Mouse (Mus musculus): ENCODE data around the gene 1600014C10Rik.

Gene 1600014C10Rik

DNA sequence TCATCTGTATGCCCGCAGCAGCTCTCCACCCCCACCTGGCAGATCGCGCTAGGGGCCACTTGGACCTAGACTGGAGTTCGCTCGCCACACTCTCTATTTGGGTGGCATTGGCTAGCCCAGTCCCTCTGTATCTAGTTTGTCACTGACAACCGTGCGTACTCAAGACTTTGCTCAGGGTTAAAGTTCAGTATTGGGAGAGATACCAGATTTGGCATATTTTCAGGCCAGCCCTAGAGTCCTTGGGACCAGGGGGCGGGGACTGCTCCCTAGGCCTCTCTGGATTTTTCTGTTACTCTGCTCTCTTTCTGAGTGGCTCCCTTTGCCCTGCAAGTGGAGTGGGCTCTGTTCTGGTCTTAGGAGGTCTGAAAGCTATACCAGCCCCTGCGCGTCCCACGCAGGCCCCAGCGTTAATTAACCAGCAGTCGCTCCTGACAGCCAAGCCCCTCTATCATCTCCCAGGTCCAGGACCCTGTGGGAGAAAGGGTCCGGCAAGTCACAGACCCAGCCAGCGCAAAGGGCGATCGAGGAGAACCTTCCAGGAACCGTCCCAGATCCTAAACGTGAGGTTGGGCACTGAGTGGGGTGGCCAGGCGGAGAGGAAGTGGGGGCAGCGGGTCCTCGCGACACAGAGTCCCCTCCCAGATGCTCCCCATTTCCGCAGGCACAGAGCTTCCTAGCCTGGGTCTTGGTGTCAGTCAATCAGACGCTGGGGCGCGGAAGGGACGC, at the start of gene 1600014C10Rik:
Gene 1600014C10Rik (plus strand): TSS at position 256 of the 726 bp plus-strand sequence.
- in situ Hi-C loops (cut with MboI, MseI): no loop called here

DNA sequence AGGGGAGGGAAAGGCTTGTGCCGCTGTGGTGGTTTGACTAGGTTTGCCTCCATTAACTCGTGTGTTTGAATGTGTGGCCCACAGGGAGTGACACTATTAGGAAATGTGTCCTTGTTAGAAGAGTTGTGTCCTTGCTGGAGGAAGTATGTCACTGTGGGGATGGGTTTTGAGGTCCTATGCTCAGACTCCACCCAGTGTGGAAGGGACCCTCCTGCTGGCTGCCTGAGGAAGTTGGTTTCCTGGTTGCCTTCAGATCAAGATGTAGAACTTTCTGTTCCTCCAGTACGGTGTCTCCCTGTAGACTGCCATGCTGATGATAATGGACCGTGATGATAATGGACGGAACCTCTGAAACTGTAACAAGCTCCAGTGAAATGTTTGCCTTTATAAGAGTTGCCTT, 48.5 kb upstream of the 1600014C10Rik start:
- in situ Hi-C loops (cut with MboI, MseI): no loop called here

DNA sequence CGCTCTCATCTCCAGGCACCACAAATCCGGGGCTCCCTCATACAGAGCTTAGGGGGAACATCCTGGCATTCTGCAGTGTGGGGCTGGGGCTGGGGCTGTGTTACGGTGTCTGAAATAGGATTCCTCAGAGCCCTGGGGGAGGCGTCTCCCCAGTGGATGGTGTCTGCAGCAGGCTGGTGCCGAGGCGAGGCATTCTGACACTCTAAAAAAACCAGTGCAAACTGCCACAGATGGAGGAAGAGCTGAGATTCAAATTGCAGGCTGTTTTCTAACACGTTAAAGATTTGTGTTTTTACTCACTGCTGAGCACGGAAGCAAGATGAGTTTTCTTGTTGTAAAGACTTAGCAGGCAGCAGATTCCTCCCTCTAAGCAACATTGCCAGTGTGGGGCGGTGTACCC, 42.7 kb upstream of the 1600014C10Rik start:
- in situ Hi-C loops (cut with MboI, MseI): loop anchor here (5.0 kb wide), 1 partner anchor 78 kb away; no protein-coding TSS in a partner anchor

DNA sequence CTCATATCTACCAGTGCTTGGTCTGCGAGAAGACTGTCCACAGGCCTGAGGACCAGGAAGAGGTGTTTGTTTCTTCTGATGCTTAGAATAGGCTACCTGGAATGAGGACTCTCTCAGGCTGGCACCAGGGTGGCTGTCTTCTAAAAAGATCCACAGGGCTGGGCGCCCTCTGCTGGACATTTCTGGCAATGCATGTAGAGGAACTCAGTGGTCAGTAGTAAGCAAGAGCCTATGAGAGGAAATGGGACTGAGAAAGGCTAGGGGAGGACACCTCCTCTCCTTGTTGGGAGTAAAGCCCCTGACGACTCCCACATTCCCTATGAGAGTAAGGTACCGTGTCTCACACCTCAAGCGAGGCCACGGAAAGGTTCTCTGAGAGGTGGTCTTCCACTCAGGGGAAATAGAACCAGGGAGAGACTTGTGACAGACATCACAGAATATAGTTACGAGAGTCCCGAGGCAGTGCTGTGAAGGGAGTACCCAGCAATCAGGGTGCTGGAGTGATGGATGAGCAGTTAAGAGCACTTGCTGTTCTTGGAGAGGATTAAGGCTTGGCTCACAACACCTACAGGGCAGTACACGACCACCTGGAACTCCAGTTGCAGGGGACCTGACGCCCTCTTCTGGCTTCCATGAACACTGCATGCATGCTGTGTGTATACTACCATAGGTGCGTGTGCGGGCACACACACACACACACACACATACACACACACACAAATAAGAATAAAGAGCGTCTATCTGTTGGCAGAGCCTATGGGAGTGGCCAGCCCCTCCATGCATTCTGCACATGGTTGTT, 41.1 kb upstream of the 1600014C10Rik start:
- in situ Hi-C loops (cut with MboI, MseI): loop anchor here (5.0 kb wide), 1 partner anchor 80 kb away; no protein-coding TSS in a partner anchor

DNA sequence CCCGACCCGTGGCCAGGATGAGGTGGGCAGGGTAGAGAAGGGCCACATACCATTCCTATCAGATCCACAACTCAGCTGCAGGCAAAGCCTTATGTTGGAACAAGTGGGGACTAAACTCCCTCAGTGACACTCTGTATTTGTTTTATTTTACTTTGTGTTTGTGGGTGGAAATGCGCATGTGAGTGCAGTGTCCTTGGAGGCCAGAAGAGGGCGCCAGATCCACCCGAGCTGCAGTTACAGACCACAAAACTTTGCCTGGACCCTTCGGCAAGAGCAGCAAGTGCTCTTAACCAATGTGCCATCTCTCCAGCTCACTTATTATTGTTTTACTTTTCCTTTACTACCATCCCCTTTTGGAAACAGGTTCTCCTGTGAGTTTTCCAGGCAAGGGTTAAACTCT, 35.5 kb upstream of the 1600014C10Rik start:
- in situ Hi-C loops (cut with MboI, MseI): no loop called here

DNA sequence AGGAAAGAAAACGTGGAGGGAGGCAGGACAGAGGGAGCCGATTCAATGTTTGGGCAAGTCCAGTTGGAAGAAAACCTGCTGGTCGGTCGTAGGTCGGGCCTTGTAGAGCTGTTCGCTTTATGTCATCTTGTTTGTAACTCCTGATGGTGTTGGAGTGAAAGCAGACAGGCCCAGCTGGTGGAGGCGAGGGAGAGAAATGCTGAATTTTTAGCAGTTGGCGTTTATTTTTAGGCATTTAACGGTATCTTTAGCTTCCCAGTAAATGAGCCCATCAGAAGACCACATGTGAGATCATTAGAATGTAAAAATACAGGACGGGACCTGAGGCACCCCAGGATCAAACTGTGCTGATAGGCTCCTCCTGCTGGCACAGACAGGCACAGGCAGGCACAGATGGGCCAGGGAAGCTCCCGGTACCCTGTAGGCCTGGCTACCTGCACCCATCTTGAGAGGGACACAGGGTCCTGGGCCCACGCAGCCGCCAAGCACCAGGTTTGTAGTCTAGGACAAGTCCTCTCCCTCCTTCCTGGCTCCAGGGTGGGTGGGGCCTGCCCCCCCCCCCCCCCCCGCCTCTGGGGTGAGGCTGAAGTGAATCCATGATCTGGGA, 31.2 kb upstream of the 1600014C10Rik start:
- in situ Hi-C loops (cut with MboI, MseI): no loop called here

DNA sequence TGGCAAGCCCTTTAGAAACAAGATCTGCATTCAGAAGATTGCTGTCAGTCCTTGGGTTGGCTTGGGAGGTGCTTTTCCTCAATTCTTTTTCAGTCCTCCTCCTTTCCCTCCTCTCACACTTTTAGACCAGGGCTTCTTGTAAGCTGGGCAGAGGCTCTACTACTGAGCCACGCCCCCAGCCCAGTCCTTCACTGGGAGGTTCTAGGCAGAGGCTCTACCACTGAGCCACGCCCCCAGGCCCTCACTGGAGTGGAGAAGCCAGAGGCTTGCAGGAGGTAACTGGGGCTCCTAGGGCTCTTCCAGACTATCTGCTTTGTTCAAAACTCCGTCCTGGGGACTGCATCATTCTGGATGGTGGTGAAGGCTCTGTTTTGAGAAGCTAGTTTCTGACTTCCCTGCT, 30.4 kb upstream of the 1600014C10Rik start:
- in situ Hi-C loops (cut with MboI, MseI): no loop called here

DNA sequence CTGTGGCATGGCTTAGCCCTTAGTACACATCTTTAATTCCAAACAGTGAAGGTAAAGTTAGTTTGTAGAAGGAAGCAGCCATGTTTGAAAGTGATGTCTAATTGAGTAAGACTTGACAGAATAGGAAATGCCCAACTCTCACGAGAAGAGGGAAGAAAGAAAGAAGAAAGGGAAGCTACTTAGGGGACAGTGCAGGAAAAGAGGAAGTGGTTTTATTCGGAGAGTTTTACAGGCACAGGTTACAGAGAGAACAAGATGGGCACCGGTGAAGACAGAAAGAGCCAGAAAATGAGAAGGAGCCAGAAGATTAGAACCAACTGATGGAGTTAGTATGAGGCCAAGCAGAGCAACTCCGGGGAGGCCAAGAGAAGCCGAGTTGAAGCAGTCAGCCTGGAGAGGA, 27.2 kb upstream of the 1600014C10Rik start:
- in situ Hi-C loops (cut with MboI, MseI): no loop called here

DNA sequence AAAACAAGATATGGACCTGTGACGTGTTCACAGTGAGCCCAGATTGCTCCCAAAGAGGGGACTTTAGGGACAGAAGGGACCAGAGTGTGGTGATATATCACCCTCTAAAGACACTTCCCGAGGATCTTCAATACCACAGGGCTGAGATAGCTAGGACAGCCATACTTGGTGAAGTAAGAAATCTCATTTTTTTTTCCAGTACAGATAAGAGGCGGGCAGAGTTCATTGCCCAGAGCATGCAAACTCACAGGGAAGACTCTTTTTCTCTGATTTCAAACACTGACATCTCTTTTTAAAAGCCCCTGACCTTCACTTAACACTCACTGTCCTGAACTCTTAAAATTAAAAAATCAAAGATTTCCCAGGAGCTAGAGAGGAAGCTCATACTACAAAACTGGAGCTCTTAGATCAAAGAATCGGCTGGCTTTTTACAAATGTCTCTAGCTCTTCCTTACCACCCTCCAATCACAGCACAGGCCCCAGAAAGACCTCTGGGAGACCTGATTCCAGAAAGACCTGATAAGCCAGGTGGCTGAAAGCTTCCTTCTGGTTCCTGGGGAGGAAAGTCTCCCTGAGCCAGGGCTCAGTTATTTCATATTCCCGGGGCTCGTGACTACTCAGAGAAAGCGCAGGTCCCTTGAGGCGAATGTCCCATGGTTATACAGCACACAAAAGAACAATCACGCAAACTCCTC, 24.1 kb upstream of the 1600014C10Rik start:
- in situ Hi-C loops (cut with MboI, MseI): no loop called here

DNA sequence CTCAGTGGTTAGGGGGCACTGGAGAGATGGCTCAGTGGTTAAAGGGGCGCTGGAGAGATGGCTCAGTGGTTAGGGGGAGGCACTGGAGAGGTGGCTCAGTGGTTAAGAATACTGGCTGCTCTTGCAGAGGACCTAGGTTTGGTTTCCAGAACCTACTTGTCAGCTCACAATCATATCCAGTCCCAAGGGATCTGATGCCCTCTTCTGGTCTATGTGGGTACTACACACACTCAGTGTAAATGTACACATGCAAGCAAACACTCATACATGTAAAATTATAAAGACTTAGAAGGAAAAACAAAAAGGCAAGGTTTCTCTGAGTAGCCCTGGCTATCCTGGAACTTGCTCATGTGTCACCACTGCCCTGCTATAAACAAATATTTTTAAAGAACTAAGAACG, 21.6 kb upstream of the 1600014C10Rik start:
- in situ Hi-C loops (cut with MboI, MseI): loop anchor here (10.0 kb wide), 1 partner anchor 787 kb away; no protein-coding TSS in a partner anchor

DNA sequence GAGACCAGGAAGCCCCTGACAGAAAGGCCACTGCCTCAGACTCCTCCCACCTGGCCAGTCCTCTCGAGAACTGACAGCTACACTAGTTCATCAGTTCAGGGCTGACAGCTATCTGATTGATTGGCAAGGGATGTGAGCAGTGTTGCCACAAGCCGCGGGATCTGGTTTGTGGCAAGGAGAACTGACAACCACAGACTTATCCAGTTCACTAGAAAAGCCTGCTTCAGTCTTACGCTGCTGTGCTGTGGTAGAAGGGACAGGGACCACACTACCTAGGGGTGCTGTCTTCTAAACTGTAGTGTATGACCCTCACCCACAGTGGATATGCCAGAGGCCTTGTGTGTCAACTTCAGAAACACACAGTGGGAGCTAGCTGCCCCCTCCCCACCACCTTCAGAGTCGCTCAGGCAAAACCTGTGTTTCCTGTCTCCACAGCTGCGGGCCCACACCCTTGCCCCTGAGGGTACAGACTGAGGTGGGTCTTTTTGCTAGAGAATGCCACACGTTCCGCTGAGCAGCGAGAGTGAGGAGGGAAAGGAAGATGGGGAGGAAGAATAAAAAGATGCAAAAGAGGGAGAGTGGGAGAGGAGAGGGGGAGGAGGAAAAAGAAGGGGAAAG, 19.5 kb upstream of the 1600014C10Rik start:
- in situ Hi-C loops (cut with MboI, MseI): loop anchor here (10.0 kb wide), 1 partner anchor 789 kb away; no protein-coding TSS in a partner anchor

DNA sequence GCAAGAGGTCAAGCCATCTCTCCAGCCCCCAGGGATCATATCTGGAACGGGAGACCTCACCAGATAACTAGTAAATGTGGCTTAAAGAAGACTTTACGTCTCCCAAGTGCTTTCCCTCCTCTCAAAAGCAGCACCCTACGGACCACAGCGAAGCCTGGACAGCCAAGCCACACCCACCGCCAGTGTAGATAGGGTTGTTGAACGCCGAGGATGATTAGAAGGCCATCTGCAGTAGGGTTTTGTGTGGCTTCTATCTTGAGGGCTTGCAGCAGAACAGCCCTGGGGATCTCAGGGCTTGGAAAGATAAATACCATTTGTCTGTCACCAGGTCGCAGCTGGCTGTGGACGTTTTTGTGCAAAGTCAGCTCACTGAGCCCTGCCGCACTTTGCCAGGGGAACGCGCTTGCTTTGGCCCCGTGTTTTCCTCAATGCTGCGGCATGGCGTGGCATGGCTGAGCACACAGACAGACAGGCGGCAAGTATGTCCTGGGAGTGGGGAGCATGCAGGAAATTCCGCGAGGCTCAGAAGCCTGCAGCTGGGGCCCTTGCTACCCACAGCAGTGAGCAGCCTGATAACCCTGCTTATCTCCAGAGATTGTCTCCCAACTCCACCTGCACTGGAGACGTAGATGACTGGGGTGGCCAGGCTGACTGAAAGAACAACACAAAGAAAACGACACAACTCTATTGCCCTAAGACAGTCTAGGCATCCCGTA, 15.9 kb upstream of the 1600014C10Rik start:
- in situ Hi-C loops (cut with MboI, MseI): loop anchor here (10.0 kb wide), 1 partner anchor 792 kb away; no protein-coding TSS in a partner anchor

DNA sequence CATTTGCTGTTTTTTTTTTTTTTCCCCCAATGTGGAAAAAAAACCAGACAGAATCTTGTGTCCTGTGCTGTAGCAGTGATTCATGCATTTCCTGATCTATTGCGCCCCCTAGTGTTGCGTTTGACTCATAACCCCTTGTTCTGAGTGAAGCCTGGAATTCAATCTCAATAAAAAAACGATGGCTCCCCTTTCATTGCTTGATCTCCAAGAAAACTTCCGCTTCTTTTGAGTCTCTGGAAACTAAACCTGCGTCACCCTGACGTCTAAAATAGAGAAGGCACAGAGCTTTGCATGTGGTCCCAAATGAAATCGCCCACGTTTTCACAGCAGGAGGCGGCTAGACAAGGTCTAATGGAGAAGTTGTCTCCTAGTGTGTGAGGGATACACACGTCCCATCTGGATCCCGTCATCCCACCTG, 15.3 kb upstream of the 1600014C10Rik start:
- in situ Hi-C loops (cut with MboI, MseI): loop anchor here (10.0 kb wide), 1 partner anchor 793 kb away; no protein-coding TSS in a partner anchor

DNA sequence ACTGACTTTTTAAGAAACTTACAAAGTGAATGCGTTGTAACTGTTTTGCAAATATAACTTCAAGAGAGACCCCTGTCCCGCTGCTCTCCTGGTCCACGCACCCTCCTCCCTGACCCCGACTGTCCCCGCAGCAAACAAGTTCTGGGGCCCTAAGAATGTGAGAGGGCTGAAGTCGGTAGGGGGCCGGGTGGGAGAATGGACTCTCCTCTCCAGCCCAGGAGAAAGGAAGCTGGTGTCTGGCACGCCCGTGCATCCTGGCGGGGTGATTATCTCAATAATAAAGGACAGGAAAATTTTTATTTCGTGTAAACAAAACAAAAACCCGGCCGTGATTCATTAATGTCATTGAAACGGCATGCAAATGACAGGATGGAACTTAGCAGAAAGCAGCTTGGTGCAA, 9.1 kb upstream of the 1600014C10Rik start:
- in situ Hi-C loops (cut with MboI, MseI): loop anchor here (10.0 kb wide), 1 partner anchor 1149 kb away; no protein-coding TSS in a partner anchor

DNA sequence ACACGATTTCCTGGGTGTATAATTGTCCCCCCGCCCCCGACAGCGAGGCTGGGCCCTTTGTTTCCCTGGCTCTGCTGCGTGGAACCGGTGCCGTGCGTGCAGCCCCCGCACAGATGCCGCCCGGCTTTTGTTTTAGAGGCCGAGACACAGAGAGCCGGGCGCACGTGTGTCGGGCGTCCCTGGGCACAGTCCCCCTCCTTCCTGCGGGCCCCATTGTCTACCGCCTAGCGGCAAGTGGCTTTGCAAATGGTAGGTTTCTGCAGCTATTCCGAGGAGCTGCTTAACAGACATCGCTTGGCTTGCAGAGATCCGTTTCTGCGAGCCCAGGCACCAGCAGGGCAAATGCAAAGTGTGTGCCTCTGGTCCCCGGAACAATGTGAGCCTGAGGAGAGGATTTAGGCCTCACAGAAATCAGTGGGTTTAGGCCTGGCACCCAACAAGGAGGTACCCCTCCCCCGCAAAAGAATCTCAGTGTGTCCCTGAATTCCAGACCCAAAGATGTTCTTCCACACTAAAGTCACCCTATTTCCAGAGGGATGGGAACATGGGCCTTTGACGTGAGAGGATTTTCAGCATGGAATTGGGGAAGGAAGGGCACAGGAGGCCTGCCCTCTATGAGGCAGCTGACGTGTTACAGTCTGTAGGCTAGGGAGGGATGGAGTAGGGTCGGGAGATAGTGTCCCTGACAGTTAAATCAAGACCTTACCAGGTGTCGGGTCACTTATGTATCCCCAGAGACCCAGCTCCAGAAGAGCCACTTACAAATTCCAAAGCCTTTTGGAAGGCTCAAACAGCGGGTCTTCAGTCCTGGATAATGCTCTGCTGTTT, 8.5 kb upstream of the 1600014C10Rik start:
- in situ Hi-C loops (cut with MboI, MseI): loop anchor here (5.0 to 10.0 kb wide), 2 partner anchors 88 to 1150 kb away; no protein-coding TSS in a partner anchor

DNA sequence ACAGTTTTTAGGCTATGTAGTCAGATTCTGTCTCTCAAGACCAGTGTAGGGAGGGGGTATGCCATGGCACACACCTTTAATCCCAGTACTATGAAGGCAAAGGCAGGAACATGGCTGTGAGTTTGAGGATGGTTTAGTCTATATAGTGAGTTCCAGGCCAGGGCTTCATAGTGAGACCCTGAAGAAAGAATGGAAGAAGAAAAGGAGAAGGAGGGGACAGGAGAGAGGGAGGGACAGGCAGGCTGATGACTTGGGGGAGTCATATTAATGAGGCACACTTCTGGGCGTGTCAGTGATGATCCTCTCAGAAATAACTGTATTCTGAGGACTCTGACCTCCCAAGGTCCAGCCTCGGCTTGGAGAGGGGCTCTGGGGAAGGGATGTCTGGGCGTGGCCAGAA, 7.0 kb upstream of the 1600014C10Rik start:
- in situ Hi-C loops (cut with MboI, MseI): loop anchor here (5.0 to 10.0 kb wide), 2 partner anchors 86 to 1151 kb away; no protein-coding TSS in a partner anchor

DNA sequence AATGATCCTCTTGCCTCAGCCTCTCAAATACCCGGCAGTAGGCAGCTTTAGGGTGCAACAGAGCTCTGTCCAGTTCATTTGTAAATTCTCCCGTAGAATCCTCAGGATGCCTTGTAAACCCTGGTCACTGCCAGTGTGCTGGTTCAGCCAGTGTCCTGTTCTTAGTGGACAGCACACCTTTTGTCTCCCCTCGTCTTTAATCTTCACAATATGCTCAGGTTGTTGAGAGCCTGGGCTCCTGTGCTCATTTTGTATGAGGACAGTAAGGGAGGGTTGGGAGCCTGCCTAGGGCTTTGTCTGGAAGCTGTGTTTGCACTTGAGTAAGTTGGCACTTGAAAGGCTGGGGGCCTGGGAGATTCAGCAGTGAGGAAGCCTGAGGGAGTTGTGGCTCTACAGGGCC, 3.1 kb upstream of the 1600014C10Rik start:
- in situ Hi-C loops (cut with MboI, MseI): loop anchor here (5.0 to 10.0 kb wide), 2 partner anchors 82 to 1155 kb away; no protein-coding TSS in a partner anchor

DNA sequence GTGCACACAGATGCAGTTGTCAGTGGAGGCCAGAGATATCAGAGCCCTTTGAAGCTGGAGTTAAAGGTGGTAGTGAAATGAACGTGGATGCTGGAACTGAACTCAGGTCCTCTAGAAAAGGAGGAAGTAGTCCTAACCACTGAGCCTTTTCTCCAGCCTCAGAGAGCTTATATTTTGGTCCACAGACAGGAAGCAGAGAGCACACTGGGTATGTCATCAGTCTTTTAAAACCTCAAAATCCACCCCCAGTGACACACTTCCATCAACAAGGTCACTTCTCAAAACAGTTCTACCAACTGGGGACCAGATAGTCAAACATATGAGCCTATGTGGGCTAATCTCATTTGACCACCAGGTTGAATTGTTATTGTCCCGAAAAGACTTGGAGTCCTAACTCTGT, 1.7 kb upstream of the 1600014C10Rik start:
- in situ Hi-C loops (cut with MboI, MseI): no loop called here

DNA sequence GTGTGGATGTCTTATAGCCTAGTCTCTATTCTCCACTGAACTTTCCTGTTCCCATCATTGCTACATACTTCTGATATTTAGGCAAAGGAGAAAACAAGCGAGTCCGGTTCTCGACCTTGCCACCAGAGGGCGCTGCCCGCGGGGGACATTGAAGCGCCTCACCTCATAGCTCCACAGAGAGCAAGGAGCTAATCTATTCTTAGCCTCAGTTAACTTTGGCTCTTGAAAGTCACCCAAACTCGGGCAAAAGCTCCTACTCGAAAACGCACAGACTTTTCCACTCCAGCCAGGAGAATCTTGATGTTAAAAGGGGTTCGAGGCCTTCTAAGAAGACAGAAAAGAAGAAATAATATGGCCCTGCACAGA, 438 bp upstream of the 1600014C10Rik start:
- in situ Hi-C loops (cut with MboI, MseI): no loop called here

All from T-helper 1 cell (primary cell).